Mouse (Mus musculus): ENCODE results near the gene Neurl1b. TPM values are rescaled to one million over a fixed set of nuclear protein-coding genes. Genes with fewer than 3 reads are reported as not detected.

Gene Neurl1b
- polyA plus RNA-seq, 1 experiment from 2014 or later: 2.3 TPM

GRCm38 (mm10) chr17:26479619-26480018 is 65.0 kb downstream of the Neurl1b start:
- H3K4me3 ChIP-seq: no peak overlapping the region
- no peak overlapping the region for H3K27ac ChIP-seq (replicated peaks)
- H3K36me3 ChIP-seq: no peaks in the 10 kb centered on the region
- ATAC-seq (ENCODE audit: extremely low read depth, insufficient number of reproducible peaks, low FRiP score, low TSS enrichment): no peak
- no peak overlapping the region for H3K9ac ChIP-seq
- no peak overlapping the region for H3K4me2 ChIP-seq
- 71% methylated on average over 6 of the region's 6 CpGs for WGBS
- H3K27me3 ChIP-seq (replicated peaks): no peaks in the 10 kb centered on the region
- H3K4me1 ChIP-seq: peaks cover 33% of the 10 kb centered on the region
- no peaks in the 10 kb centered on the region for H3K9me3 ChIP-seq

GRCm38 (mm10) chr17:26480956-26481355 is 66.3 kb downstream of the Neurl1b start:
- WGBS: 78% methylated on average over 4 of the region's 4 CpGs
- Histone ChIP-seq H3K27me3 (replicated peaks) (no peaks in the 10 kb centered on the region), H3K27ac (replicated peaks) (no peak overlapping the region), H3K9me3 (no peaks in the 10 kb centered on the region), H3K4me3 (no peak overlapping the region), H3K4me1 (peaks cover 33% of the 10 kb centered on the region), H3K4me2 (no peak overlapping the region), H3K9ac (no peak overlapping the region), H3K36me3 (no peaks in the 10 kb centered on the region)
- ATAC-seq (ENCODE audit: extremely low read depth, insufficient number of reproducible peaks, low FRiP score, low TSS enrichment): no peak

GRCm38 (mm10) chr17:26484626-26485421 is 70.2 kb downstream of the Neurl1b start:
- Histone ChIP-seq H3K4me3 (no peak overlapping the region), H3K36me3 (no peaks in the 10 kb centered on the region), H3K9ac (no peak overlapping the region), H3K27ac (replicated peaks) (no peak overlapping the region), H3K9me3 (no peaks in the 10 kb centered on the region), H3K4me2 (no peak overlapping the region), H3K4me1 (peaks cover 32% of the 10 kb centered on the region), H3K27me3 (replicated peaks) (no peaks in the 10 kb centered on the region)
- WGBS: 83% methylated on average over 14 of the region's 14 CpGs
- no peak for ATAC-seq (ENCODE audit: extremely low read depth, insufficient number of reproducible peaks, low FRiP score, low TSS enrichment)

- H3K9ac ChIP-seq: no peak overlapping the region
- H3K36me3 ChIP-seq: no peaks in the 10 kb centered on the region
- no peak overlapping the region for H3K4me3 ChIP-seq
- H3K27me3 ChIP-seq (replicated peaks): no peaks in the 10 kb centered on the region
- no peak for ATAC-seq (ENCODE audit: extremely low read depth, insufficient number of reproducible peaks, low FRiP score, low TSS enrichment)
- no peak overlapping the region for H3K27ac ChIP-seq (replicated peaks)
- no peak overlapping the region for H3K4me2 ChIP-seq
- WGBS: 57% methylated on average over 5 of the region's 5 CpGs
- H3K9me3 ChIP-seq: 0 out of 2 replicates have a peak, but pooled peaks cover 1% of the 10 kb centered on the region
- H3K4me1 ChIP-seq: peaks cover 44% of the 10 kb centered on the region
These were observed 72.6 kb downstream of the Neurl1b start for GRCm38 (mm10) chr17:26487266-26487665.

GRCm38 (mm10) chr17:26487917-26488316 is 73.3 kb downstream of the Neurl1b start:
- H3K27me3 ChIP-seq (replicated peaks): no peaks in the 10 kb centered on the region
- peaks cover 6% of the 10 kb centered on the region for H3K36me3 ChIP-seq
- no peak overlapping the region for H3K9ac ChIP-seq
- no peak overlapping the region for H3K27ac ChIP-seq (replicated peaks)
- H3K9me3 ChIP-seq: peaks cover 8% of the 10 kb centered on the region; the same call in 1 of the 2 replicates
- no peak overlapping the region for H3K4me2 ChIP-seq
- no peak overlapping the region for H3K4me3 ChIP-seq
- ATAC-seq (ENCODE audit: extremely low read depth, insufficient number of reproducible peaks, low FRiP score, low TSS enrichment): no peak
- peaks cover 44% of the 10 kb centered on the region for H3K4me1 ChIP-seq
- WGBS: 91% methylated on average over 4 of the region's 4 CpGs

- 44% methylated on average over 8 of the region's 8 CpGs for WGBS
- ATAC-seq (ENCODE audit: extremely low read depth, insufficient number of reproducible peaks, low FRiP score, low TSS enrichment): no peak; the same call in 1 of the 2 replicates
- peak overlapping the region; percentile 86 for H3K27ac ChIP-seq (replicated peaks)
These were observed 74.2 kb downstream of the Neurl1b start for GRCm38 (mm10) chr17:26488711-26489403.

GRCm38 (mm10) chr17:26490072-26490471 is 75.4 kb downstream of the Neurl1b start:
- H3K27ac ChIP-seq (replicated peaks): peak overlapping the region; percentile 86
- ATAC-seq (ENCODE audit: extremely low read depth, insufficient number of reproducible peaks, low FRiP score, low TSS enrichment): no peak
- WGBS: 88% methylated on average over 10 of the region's 10 CpGs

More at GRCm38 (mm10) chr17:26488711-26489403, 74.2 kb downstream of the Neurl1b start:
- no peaks in the 10 kb centered on the region for H3K27me3 ChIP-seq (replicated peaks)
- H3K9ac ChIP-seq: 0 out of 2 replicates have a peak overlapping the region, but pooled peaks have one; percentile 53
- H3K4me2 ChIP-seq: no peak overlapping the region
- H3K4me1 ChIP-seq: peaks cover 44% of the 10 kb centered on the region
- H3K4me3 ChIP-seq: no peak overlapping the region
- peaks cover 15% of the 10 kb centered on the region for H3K9me3 ChIP-seq
- peaks cover 6% of the 10 kb centered on the region for H3K36me3 ChIP-seq

GRCm38 (mm10) chr17:26490910-26491309 is 76.3 kb downstream of the Neurl1b start:
- peaks cover 18% of the 10 kb centered on the region for H3K9me3 ChIP-seq
- peaks cover 44% of the 10 kb centered on the region for H3K4me1 ChIP-seq
- peaks cover 6% of the 10 kb centered on the region for H3K36me3 ChIP-seq
- no peak overlapping the region for H3K4me3 ChIP-seq
- no peaks in the 10 kb centered on the region for H3K27me3 ChIP-seq (replicated peaks)
- peak overlapping the region; percentile 60 for H3K9ac ChIP-seq
- H3K27ac ChIP-seq (replicated peaks): peak overlapping the region; percentile 86
- ATAC-seq (ENCODE audit: extremely low read depth, insufficient number of reproducible peaks, low FRiP score, low TSS enrichment): peak; percentile 49; the same call in 1 of the 2 replicates
- 32% methylated on average over 2 of the region's 2 CpGs for WGBS
- no peak overlapping the region for H3K4me2 ChIP-seq

More at GRCm38 (mm10) chr17:26490072-26490471, 75.4 kb downstream of the Neurl1b start:
- H3K4me1 ChIP-seq: peaks cover 44% of the 10 kb centered on the region
- no peaks in the 10 kb centered on the region for H3K27me3 ChIP-seq (replicated peaks)
- no peak overlapping the region for H3K4me2 ChIP-seq
- peaks cover 6% of the 10 kb centered on the region for H3K36me3 ChIP-seq
- no peak overlapping the region for H3K9ac ChIP-seq
- H3K4me3 ChIP-seq: no peak overlapping the region
- H3K9me3 ChIP-seq: peaks cover 17% of the 10 kb centered on the region

- Histone ChIP-seq H3K36me3 (peaks cover 6% of the 10 kb centered on the region), H3K4me1 (peaks cover 43% of the 10 kb centered on the region), H3K27ac (replicated peaks) (peak overlapping the region; percentile 86; the same call in 1 of the 2 replicates), H3K4me3 (no peak overlapping the region), H3K27me3 (replicated peaks) (no peaks in the 10 kb centered on the region), H3K4me2 (no peak overlapping the region), H3K9me3 (peaks cover 21% of the 10 kb centered on the region), H3K9ac (no peak overlapping the region)
- WGBS: 90% methylated on average over 3 of the region's 3 CpGs
- no peak for ATAC-seq (ENCODE audit: extremely low read depth, insufficient number of reproducible peaks, low FRiP score, low TSS enrichment)
These were observed 77.6 kb downstream of the Neurl1b start for GRCm38 (mm10) chr17:26492246-26492645.

GRCm38 (mm10) chr17:26494642-26495468 is 80.2 kb downstream of the Neurl1b start:
- peaks cover 37% of the 10 kb centered on the region for H3K4me1 ChIP-seq
- H3K36me3 ChIP-seq: peaks cover 6% of the 10 kb centered on the region
- ATAC-seq (ENCODE audit: extremely low read depth, insufficient number of reproducible peaks, low FRiP score, low TSS enrichment): no peak
- no peaks in the 10 kb centered on the region for H3K27me3 ChIP-seq (replicated peaks)
- WGBS: 73% methylated on average over 4 of the region's 4 CpGs
- H3K9me3 ChIP-seq: peaks cover 21% of the 10 kb centered on the region
- H3K27ac ChIP-seq (replicated peaks): no peak overlapping the region
- H3K4me3 ChIP-seq: no peak overlapping the region
- no peak overlapping the region for H3K4me2 ChIP-seq
- H3K9ac ChIP-seq: no peak overlapping the region

All from heart, embryonic 13.5 days (tissue).